Mouse (Mus musculus) ES-CJ7 (cell line): ENCODE data around the gene Taz.

Experiments used
- DNase-seq: peaks from one replicate; pipeline ENCODE4 v3.0.0; 2011; ENCODE audit warnings: low read depth, low spot score

Gene Taz

GRCm38 (mm10) chrX:74281732-74282394 is at the start of gene Taz, which contains the start of gene Dnase1l1:
Gene Taz, plus strand, starts transcription at chrX:74281912.
Gene Dnase1l1, minus strand, starts transcription at chrX:74282337.
- peak; percentile 80 for DNase-seq

- DNase-seq = no peak
Measured at GRCm38 (mm10) chrX:74233196-74233595, 48.5 kb upstream of the Taz start.

- no peak for DNase-seq
Measured at GRCm38 (mm10) chrX:74240332-74240731, 41.4 kb upstream of the Taz start.

GRCm38 (mm10) chrX:74243396-74243795 is 38.3 kb upstream of the Taz start:
- DNase-seq = no peak

GRCm38 (mm10) chrX:74243807-74244206 is 37.9 kb upstream of the Taz start:
- peak; percentile 44 for DNase-seq

GRCm38 (mm10) chrX:74244614-74245083 is 37.1 kb upstream of the Taz start:
- peak; percentile 74 for DNase-seq

- no peak for DNase-seq
Measured at GRCm38 (mm10) chrX:74245107-74245506, 36.6 kb upstream of the Taz start.

GRCm38 (mm10) chrX:74245687-74246086 is 36.0 kb upstream of the Taz start:
- peak; percentile 69 for DNase-seq

- DNase-seq = peak; percentile 94
Measured at GRCm38 (mm10) chrX:74246213-74246681, 35.5 kb upstream of the Taz start.

GRCm38 (mm10) chrX:74246693-74247092 is 35.0 kb upstream of the Taz start:
- peak; percentile 42 for DNase-seq

GRCm38 (mm10) chrX:74248651-74249050 is 33.1 kb upstream of the Taz start:
- peak; percentile 79 for DNase-seq

GRCm38 (mm10) chrX:74249615-74250014 is 32.1 kb upstream of the Taz start, which contains the start of gene Flna:
Gene Flna, minus strand, starts transcription at chrX:74249820.
- DNase-seq = peak; percentile 24

GRCm38 (mm10) chrX:74254153-74254887 is 27.4 kb upstream of the Taz start, which contains the start of gene Emd:
Gene Emd, plus strand, starts transcription at chrX:74254687.
- DNase-seq = peak; percentile 95

GRCm38 (mm10) chrX:74254888-74255565 is 26.7 kb upstream of the Taz start:
- no peak for DNase-seq

GRCm38 (mm10) chrX:74257746-74258145 is 24.0 kb upstream of the Taz start:
- DNase-seq = no peak

GRCm38 (mm10) chrX:74269736-74270061 is 12.0 kb upstream of the Taz start:
- no peak for DNase-seq

- peak; percentile 99 for DNase-seq
Measured at GRCm38 (mm10) chrX:74270062-74270901, 11.4 kb upstream of the Taz start, which contains the start of gene Rpl10. Gene Rpl10, plus strand, starts transcription at chrX:74270812.

- DNase-seq = peak; percentile 32
Measured at GRCm38 (mm10) chrX:74270902-74271551, 10.7 kb upstream of the Taz start.

- DNase-seq = peak; percentile 28
Measured at GRCm38 (mm10) chrX:74273422-74274322, 8.0 kb upstream of the Taz start.

- DNase-seq = no peak
Measured at GRCm38 (mm10) chrX:74277916-74278315, 3.8 kb upstream of the Taz start.
